Mouse (Mus musculus): Measurements from ENCODE around the gene Wdr17. TPM values are rescaled to one million over a fixed set of nuclear protein-coding genes. Genes with fewer than 3 reads are reported as not detected.

Gene Wdr17
- not detected in 2 replicates for polyA plus RNA-seq (2015; fragmentation: Nextera tagmentation; extraction: Ambion mirVana)

DNA sequence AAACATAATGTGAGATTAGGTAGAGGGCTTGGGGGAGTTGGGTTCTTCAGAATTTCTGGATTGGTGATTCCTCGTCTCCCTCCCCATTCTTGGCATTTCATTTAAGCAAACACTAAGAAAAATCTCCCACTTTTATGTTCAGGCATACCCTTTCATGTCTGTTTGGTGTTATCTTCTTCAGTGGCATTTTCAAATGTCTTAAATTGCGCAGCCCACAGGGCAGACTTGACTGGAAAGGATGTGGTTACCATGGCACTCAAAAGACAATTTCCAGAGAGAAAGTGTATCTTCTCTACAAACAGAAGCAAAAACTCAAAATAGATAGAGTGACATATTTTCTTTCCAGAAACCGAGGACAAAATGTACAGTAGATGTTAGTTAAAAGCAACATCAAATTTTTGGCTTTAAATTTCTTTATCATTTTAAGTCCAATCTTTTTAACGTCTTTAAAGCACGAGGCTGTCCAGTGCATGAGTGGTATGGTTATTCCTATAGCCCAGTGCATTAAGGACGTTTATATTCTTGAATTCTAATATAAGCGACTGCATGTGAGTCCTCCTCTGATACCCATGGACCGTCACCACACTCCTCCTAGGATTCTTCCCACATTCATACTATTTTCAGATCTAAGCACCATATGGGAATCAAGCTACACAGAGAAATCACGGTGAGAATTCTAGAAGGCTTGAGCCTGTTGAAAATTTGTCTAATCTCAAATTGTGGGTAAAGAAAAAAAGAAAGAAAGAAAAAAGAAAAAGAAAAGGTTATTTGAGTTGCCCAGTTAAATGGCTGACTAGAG is at the start of gene Wdr17:
Gene Wdr17 (minus strand): TSS at position 198 of the 799 bp plus-strand sequence.

DNA sequence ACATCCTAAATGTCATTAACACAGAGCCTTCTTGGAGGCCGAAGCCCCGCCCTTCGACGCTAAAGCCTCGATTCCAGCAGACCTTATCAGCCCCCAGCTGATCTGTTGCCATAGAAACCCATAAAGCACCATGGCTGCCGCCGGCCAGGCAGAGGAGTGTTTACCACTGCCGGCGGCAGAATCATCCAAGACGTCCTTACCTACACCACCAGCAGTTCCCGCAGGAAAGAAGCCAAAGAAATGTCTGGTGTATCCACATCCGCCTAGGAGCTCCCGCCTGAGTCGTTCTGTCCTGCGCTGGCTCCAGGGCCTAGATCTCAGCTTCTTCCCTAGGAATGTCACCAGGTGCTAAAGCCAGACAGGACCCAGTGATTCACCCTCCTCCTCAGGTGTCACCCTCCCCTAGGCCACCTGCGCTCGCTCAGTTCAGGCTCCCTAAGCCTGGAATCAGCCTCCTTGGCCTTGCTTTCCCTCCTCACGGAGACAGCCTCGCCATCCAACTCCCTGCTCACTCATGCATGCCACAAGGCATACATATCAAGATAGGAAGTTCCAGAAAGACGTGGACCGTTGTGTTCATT is 286.2 kb downstream of the Wdr17 start, which contains the start of gene Spata4:
Gene Spata4 (plus strand): TSS at position 111 of the 581 bp plus-strand sequence.

Other genes with a start within 250 kb of the Wdr17 start
- 17.7 and 21.8 TPM in 2 replicates for gene Gpm6a, start 67.7 kb upstream of the Wdr17 start, polyA plus RNA-seq (2015; fragmentation: Nextera tagmentation; extraction: Ambion mirVana)

Data from spleen, postnatal 0 days (tissue).